Mouse (Mus musculus) thymus, postnatal 36 days (tissue): Measurements from ENCODE around the gene Gsn.

Source experiments
- DNase-seq, 2 experiments: peaks; one replicate each; pipeline ENCODE4 v3.0.0; 2022; ENCODE audit warnings: mixed read lengths in 2 of 2

Gene Gsn

GRCm38 (mm10) chr2:35283997-35284396 lies 27.8 kb downstream of the Gsn start:
- DNase-seq, result no peak

DNA sequence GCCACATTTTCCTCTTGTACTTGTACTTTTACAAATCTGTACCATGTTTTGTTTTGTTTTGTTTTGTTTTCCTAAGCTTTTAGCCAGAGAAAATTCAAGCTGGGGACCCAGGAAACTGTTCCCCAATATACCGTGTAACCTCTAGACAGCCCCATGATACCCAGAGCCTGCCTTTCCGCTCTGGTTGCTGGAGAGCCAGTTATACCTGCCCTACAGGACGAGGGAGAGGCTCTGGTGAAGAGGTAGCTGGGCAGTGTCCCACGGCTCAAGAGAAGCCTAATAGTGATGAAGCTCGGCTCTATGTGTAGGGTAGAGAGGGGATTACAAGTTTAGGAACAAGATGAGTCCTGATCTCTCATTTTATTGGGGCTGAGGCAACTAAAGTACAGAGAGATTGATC lies 29.0 kb downstream of the Gsn start:
- DNase-seq, result no peak

- no peak for DNase-seq
Observed at GRCm38 (mm10) chr2:35287017-35287620, 30.9 kb downstream of the Gsn start.

- peak; percentile 67 to 78 for DNase-seq
Observed at GRCm38 (mm10) chr2:35288758-35289635, 32.8 kb downstream of the Gsn start.

DNA sequence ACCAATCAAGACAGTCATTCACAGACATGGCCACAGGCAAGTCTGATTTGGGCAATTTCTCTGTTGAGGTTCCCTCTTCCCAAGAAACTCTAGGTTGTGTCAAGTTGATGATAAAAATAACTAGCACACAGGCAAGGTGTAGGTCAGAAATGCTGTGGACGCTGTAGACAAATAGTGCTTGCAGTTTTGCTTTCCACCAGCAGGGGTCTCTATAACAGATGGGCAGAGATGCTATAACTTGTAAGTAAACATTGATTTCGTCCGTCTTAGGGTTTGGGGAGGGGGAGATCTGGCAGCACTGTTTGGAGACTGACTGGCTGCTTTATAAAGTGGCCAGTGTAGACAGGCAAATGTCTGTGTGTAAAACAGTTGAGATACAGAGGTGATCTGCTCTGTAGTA lies 35.7 kb downstream of the Gsn start:
- peak in 1 of 2 experiments; percentile 51 for DNase-seq

GRCm38 (mm10) chr2:35292700-35293099 lies 36.5 kb downstream of the Gsn start:
- no peak for DNase-seq

GRCm38 (mm10) chr2:35293291-35293690 lies 37.1 kb downstream of the Gsn start:
- no peak for DNase-seq

DNA sequence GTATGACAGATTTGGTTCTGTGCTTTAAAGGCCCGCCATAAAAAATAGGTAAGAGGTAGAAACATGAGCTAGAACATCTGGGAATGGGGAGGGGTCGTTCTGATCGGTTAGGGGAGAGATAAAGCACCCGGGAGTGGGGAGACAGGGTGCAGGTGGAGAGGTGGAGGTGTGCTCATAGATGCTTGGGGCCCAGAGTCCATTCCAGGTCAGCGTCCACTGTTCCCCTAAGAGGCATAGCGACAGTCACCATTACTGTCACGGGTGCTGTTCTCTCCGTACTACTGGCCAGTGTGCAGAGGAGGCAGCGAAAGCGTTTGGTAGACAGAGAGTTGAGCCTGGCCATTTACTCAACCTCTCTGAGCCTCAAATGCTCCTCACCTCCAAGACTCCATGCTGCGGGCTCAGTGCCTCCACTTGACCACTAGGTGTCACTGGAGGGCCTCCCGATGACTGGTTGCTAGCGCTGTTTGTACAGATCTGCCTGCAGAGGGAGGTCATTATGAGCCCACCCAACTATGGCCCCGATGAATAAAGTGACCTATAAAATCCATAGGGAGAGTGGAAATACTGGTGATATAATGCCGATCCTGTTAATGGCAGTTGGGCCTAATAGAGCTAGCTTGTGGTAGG lies 41.6 kb downstream of the Gsn start:
- DNase-seq, result peak; percentile 75 to 78

DNA sequence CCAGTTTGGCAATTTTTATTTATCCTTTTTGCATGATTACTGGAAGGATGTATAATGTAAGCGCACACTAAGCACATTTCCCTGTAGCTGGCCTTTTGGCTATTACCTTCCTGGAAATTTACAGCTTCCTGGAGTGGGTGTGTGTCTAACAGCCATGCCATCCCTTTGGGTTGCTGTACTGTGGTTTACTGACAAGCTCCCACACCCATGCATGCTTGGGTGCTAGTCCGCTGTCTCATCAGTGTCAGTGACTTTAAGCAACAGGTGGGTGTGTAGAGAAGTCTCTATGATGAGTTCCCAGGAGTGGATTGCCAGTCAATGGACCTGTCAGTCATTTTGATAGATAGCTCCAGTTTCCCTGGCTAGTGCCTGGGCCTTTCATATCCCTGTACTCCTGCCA lies 43.3 kb downstream of the Gsn start:
- no peak for DNase-seq

DNA sequence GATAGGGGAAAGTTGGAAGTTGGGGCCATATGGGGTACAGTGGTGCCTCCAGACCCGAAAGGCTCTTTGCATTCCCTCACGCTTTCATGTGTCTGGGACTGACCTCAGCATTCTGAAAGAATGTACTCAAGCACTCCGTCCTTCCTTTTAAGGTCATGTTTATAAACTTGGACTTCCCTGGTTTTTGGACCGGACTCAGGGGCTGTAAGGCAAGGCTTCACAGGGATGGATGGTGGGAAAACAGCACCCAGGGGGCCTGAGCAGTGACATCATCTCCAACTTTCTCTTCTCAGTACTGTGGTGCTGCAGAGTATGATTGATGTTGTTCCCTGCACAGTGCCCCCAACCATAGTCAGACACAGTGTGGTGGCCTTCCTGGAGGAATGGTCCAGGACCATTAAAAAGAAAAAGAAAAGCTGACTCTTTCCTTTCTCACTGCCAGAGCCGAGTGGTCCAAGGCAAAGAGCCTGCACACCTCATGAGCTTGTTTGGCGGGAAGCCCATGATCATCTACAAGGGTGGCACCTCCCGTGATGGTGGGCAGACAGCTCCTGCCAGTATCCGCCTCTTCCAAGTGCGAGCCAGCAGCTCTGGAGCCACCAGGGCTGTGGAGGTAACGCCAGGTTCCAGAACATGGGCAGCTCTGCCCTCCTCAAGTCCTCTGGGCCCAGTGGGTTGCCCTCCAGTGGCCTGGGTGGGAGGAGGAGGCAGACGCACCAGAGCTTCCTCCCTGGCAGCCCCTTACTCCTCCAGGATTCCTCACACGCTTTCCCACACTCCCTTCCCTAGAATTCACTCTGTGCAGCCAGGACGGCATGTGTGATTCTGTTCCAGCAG lies 46.1 kb downstream of the Gsn start:
- no peak for DNase-seq

GRCm38 (mm10) chr2:35308166-35308565 lies 52.0 kb downstream of the Gsn start:
- DNase-seq, result no peak

GRCm38 (mm10) chr2:35309906-35310493 lies 53.8 kb downstream of the Gsn start:
- no peak for DNase-seq

DNA sequence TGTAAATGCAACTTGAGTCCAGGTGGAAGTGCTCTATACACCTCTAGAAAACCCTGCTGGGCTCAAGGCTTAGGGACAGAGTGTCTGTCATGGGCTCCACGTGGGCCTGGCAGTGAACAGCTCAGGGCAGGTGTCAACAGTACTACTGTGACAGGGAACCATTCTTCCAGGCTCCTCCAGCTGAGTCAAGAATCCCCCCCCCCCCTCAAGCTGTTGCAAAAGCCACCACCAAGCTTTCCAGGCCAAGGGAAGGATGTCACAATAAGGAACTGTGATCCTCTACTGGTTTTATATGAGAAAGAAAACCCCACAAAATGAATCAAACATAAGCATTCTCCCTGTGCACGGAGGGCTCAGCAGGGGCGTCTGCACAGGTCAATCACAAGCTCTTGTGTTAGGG lies 58.1 kb downstream of the Gsn start:
- DNase-seq, result no peak

GRCm38 (mm10) chr2:35317604-35318003 lies 61.4 kb downstream of the Gsn start:
- DNase-seq, result no peak

GRCm38 (mm10) chr2:35318405-35318804 lies 62.2 kb downstream of the Gsn start:
- no peak for DNase-seq

- DNase-seq, result no peak
Observed at GRCm38 (mm10) chr2:35320399-35320798, 64.2 kb downstream of the Gsn start.

DNA sequence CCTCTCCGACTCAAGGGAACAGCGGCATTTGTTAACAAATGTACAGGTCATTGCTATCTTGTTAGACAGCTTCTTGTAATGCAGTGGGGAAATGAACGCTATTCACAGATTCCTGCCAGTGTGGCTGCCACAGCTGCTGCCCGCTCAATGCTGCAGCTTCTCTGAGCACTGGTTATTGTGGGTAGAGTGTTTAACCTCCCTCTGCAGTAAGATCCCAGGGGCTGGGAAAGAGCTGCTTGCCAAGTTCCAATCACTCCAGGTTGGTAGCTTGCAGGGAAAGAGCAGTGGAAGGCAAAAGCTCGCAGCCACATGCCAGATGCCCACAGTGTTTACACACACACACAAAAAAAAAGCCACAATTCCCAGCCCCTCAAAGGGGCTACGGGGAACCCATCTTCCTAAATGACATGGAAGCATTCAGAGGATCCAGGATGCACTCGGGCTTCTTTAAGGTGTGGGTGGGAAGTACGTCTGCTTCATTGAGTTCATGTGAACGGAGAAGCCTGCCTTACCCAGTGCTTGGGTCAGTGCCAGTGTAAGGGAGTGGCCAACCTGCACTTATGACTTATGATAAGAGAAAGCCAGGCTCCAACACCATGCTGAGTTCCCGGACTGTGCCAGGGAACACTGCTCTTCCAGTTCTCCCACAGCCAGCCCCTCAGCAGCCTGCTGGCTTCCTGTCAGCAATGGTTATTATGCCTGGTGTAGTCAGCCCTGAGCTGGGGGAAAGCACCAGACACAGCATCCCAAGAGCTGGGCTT lies 66.4 kb downstream of the Gsn start:
- no peak for DNase-seq

- DNase-seq, result no peak
Observed at GRCm38 (mm10) chr2:35325930-35326329, 69.8 kb downstream of the Gsn start.

DNA sequence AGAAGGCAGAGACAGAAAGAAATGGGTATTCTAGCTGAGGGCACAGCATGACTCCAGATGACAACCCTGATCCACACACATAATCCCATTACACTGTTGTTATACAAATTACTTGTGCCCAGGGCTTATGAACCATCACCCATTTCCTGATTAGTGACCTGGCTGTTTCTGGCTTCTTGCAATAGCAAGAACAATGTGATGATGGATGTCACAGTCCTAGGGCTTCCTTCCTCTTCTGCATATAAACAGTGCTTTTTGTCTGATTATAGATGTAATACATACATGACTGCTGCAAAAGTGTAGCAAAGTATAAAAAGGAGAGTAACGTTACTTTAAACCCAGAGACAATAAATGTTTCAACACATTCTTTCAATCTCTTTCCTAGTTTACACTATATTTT lies 70.8 kb downstream of the Gsn start:
- DNase-seq, result no peak

DNA sequence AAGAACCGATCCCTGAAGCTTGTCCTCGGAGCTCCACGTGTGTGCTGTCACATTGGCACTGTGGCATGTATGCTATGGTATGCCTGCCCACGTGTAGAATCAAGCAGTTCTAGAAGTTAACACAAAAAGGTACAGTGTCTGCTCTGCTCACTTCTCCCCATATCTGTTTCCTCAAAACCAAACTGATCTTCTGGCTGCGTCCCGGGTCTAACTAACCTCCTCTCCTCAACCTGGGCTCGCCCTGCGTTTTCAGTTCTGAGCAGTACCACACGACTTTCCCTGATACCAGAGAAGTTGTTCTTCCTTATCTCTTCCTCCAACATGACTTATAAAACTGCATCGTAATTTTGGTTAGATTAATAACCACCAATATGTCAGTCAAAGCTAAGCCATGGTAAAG lies 71.4 kb downstream of the Gsn start:
- no peak for DNase-seq

GRCm38 (mm10) chr2:35328064-35328792 lies 72.0 kb downstream of the Gsn start:
- no peak for DNase-seq
